Mouse (Mus musculus): ENCODE measurements around the gene Colgalt1.

DNA sequence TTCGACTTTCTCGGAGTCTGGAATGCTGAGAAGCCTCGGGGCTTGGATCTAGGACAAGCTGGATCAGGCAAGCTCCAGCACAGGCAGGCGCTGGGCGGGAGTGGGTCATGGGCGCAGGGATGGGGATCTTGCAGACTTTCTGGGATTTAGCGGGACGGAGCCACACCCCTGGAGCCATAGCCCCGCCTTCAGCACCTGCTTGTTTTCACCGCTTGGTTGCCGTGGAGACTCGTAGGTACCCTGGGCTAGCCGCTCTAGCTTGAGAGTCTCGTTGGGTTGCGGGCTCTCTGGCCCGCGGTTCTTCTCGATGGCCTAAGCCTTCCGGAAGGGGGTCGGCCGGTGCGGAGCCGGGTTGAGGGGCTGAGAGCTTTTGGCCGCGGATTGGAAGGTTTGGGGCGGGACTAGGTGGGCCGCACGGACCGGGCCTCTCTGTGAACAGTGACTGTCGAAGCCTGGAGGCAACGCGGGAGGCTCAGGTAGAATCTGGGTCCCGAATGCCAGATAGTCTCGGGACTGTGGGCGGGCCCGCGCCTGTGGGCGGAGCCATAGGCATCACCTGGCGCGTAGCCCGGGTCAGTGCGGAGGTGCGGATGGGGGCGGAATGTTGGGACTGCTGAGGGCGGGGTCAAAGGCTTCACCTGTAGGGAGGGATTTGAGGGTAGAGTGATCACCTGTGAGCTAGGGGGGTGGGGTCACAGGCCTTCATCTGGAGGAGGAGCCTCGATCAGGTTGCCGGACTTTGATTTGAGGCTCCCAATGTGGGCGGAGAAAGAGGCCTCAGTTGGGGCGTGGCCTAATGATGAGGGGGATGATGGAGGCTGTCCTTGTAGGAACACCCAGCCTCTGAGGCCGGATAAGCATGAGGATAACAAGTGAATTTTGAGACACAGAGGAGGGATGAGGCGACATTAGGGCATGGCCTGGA lies 41.2 kb upstream of the Colgalt1 start:
- no peak for TF ChIP-seq CTCF (conservative IDR thresholded peaks at IDR 0.05; ENCODE audit: low read length)
- no peak for TF ChIP-seq POU5F1 (IDR thresholded peaks at IDR 0.05; ENCODE audit: borderline replicate concordance, low read length)
- TF ChIP-seq NANOG (IDR thresholded peaks at IDR 0.05; ENCODE audit: borderline replicate concordance, low read length): no peak
